Mouse (Mus musculus) spleen, adult 2 months (tissue): ENCODE measurements around the gene Gm10721.
"Not testable (repeated sequence)": the region's sequence is repeated elsewhere in the genome, so short reads cannot be mapped to it uniquely, and the experiment has no call there.

ENCODE experiments used
- CTCF ChIP-seq: fragments of 200-500 bp; IDR thresholded peaks from 2 replicates; pipeline ENCODE4 v1.5.1; 2011; ENCODE audit warnings: mild to moderate bottlenecking, inconsistent platforms; ENCODE audit not compliant: insufficient read depth, insufficient read length, insufficient replicate concordance; ENCODE audit errors: extremely low read depth
- POLR2A ChIP-seq: fragments of 200-500 bp; IDR thresholded peaks from 2 replicates; pipeline ENCODE4 v1.6.1; 2011; ENCODE audit warnings: low read depth, low read length, inconsistent platforms

- not testable (repeated sequence) for TF ChIP-seq CTCF, POLR2A
Measured at GRCm38 (mm10) chr9:3000445-3000972, 12.4 kb upstream of the Gm10721 start, which contains the start of gene Gm10722.
